Mouse (Mus musculus): ENCODE measurements at regions not wholly inside any gene's neighbourhood (a gene's known extent, or its start where the extent isn't known, plus 50 kb on each side); places are given as distances from the start of the nearest gene placed in this dataset.

DNA sequence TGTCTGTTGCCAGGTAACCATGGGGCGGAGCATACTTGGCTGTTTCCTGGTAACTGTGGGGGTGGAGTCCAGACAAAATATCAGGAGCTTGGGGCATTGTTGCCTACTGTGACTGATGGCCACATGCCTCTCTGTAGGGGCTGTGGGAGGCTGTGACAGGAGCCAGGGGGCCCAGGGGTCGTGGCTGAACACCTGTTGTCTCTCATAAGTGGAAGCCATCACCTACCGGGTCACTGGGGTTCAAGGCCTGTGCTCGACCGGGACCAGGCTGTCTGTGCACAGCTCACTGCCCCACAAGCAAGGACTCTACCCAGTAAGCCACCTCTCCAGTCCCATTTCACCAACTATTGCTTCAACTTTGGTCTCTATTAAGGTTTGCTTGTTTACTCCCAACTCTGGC, 196.4 kb upstream of the Egln3 start:
- Histone ChIP-seq H3K9ac (replicated peaks; ENCODE audit: low read depth, low read length) (no peak overlapping the region), H3K36me3 (ENCODE audit: control insufficient read depth, insufficient read depth, low read length) (no peaks in the 10 kb centered on the region), H3K4me1 (ENCODE audit: control insufficient read depth, insufficient read depth, low read length) (no peaks in the 10 kb centered on the region), H3K27ac (ENCODE audit: low read depth, low read length) (no peak overlapping the region), H3K4me3 (ENCODE audit: low read depth, low read length) (no peak overlapping the region), H3K27me3 (ENCODE audit: control insufficient read depth, insufficient read depth, low read length) (no peaks in the 10 kb centered on the region), H3K4me2 (ENCODE audit: low read depth, low read length) (no peak overlapping the region), H3K9me3 (ENCODE audit: control insufficient read depth, low read length) (no peaks in the 10 kb centered on the region)
- ATAC-seq (ENCODE audit: low read depth), result no peak
- 78% methylated on average over 5 of the region's 5 CpGs for WGBS

DNA sequence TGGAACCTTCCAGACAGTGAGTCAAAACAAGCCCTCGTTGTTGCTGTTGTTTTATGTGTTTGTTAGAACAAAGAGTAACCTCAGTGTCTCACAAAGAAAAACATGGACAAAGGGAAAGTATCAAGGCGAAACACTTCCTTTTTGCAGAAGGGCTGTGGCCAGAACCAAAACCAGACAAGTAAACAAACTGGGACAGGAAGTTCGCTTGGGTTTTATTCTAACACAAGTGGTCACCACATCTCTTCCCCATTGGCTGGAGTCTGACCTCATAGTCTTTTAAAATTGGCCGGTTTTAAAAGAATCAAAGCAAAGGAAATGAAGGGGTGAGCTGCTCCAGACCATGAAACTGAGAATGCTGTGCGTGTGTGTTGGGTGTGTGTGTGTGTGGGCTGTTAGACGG, 194.4 kb upstream of the Egln3 start:
- no peak overlapping the region for H3K4me2 ChIP-seq (ENCODE audit: low read depth, low read length)
- H3K4me1 ChIP-seq (ENCODE audit: control insufficient read depth, insufficient read depth, low read length), result no peaks in the 10 kb centered on the region
- H3K36me3 ChIP-seq (ENCODE audit: control insufficient read depth, insufficient read depth, low read length), result no peaks in the 10 kb centered on the region
- H3K27ac ChIP-seq (ENCODE audit: low read depth, low read length), result no peak overlapping the region
- no peaks in the 10 kb centered on the region for H3K9me3 ChIP-seq (ENCODE audit: control insufficient read depth, low read length)
- 78% methylated on average over 6 of the region's 6 CpGs for WGBS
- ATAC-seq (ENCODE audit: low read depth), result no peak
- H3K4me3 ChIP-seq (ENCODE audit: low read depth, low read length), result no peak overlapping the region
- no peaks in the 10 kb centered on the region for H3K27me3 ChIP-seq (ENCODE audit: control insufficient read depth, insufficient read depth, low read length)
- H3K9ac ChIP-seq (replicated peaks; ENCODE audit: low read depth, low read length), result no peak overlapping the region

DNA sequence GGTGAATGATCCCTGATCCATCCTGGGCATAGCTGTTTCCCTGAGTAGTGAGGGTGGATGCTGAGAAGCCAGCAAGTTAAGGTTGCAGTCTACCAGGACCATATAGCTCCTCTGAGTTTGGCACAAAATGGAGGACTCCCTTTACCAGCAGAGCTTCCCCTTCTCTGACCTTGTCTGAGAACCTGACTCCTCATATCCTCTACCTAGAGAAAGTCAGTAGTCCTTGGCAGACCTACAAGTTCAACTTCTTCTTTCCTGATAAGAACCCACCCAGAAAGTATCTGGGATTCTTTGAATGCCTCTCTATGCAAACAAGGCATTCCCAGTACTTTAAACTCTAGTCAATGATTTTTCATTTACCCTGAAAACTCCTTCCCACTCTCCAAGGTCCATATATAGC, 193.3 kb upstream of the Egln3 start:
- ATAC-seq (ENCODE audit: low read depth), result no peak
- no peaks in the 10 kb centered on the region for H3K9me3 ChIP-seq (ENCODE audit: control insufficient read depth, low read length)
- no peak overlapping the region for H3K4me2 ChIP-seq (ENCODE audit: low read depth, low read length)

DNA sequence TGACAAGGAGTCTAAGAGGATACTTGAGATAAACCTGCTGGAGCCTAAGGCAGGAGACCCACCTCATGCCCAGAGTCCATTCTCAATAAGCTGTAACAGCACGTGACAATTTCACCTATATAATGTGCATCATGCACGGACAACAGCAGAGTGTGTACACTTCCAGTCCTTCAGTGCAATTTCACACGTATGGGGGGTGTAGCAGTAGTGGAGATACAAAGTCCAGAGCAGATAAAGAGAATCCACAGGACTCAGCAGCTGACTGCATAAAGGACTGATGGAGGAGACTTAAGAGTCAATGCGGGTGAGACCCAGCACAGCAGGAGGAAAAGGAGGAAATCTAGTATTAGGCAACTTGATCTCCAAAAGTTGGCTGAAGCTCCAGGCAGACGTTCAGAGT, 192.7 kb upstream of the Egln3 start:
- Histone ChIP-seq H3K27me3 (ENCODE audit: control insufficient read depth, insufficient read depth, low read length) (no peaks in the 10 kb centered on the region), H3K4me1 (ENCODE audit: control insufficient read depth, insufficient read depth, low read length) (no peaks in the 10 kb centered on the region), H3K9ac (replicated peaks; ENCODE audit: low read depth, low read length) (no peak overlapping the region), H3K27ac (ENCODE audit: low read depth, low read length) (no peak overlapping the region), H3K36me3 (ENCODE audit: control insufficient read depth, insufficient read depth, low read length) (no peaks in the 10 kb centered on the region), H3K9me3 (ENCODE audit: control insufficient read depth, low read length) (no peaks in the 10 kb centered on the region), H3K4me2 (ENCODE audit: low read depth, low read length) (no peak overlapping the region), H3K4me3 (ENCODE audit: low read depth, low read length) (no peak overlapping the region)
- WGBS, result 76% methylated on average over 5 of the region's 5 CpGs
- ATAC-seq (ENCODE audit: low read depth), result no peak

More for the DNA sequence above, 193.3 kb upstream of the Egln3 start:
- Histone ChIP-seq H3K27me3 (ENCODE audit: control insufficient read depth, insufficient read depth, low read length) (no peaks in the 10 kb centered on the region), H3K9ac (replicated peaks; ENCODE audit: low read depth, low read length) (no peak overlapping the region), H3K36me3 (ENCODE audit: control insufficient read depth, insufficient read depth, low read length) (no peaks in the 10 kb centered on the region), H3K27ac (ENCODE audit: low read depth, low read length) (no peak overlapping the region), H3K4me1 (ENCODE audit: control insufficient read depth, insufficient read depth, low read length) (no peaks in the 10 kb centered on the region), H3K4me3 (ENCODE audit: low read depth, low read length) (no peak overlapping the region)

DNA sequence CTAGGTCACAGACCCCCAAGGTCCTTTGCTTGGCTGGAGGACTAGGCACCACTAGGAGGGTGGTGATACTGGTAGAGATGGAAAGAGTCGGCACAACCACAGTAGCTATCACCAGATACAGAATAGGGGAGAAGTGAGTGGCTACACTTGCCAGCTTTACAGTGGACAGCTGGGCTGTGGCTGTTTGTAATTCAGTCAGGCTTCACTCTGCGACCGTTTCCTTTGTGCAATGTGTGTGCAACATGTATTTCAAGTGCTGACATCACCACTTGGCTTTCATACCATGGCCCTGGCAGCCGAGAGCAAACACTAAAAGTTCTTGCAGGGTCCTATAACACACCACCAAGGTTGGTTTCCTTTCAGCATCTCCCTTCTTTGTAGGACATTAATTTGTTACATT, 181.7 kb upstream of the Egln3 start:
- Histone ChIP-seq H3K4me1 (ENCODE audit: control insufficient read depth, insufficient read depth, low read length) (no peaks in the 10 kb centered on the region), H3K4me2 (ENCODE audit: low read depth, low read length) (no peak overlapping the region), H3K27ac (ENCODE audit: low read depth, low read length) (no peak overlapping the region), H3K9me3 (ENCODE audit: control insufficient read depth, low read length) (no peaks in the 10 kb centered on the region), H3K9ac (replicated peaks; ENCODE audit: low read depth, low read length) (no peak overlapping the region), H3K36me3 (ENCODE audit: control insufficient read depth, insufficient read depth, low read length) (no peaks in the 10 kb centered on the region), H3K27me3 (ENCODE audit: control insufficient read depth, insufficient read depth, low read length) (no peaks in the 10 kb centered on the region), H3K4me3 (ENCODE audit: low read depth, low read length) (no peak overlapping the region)
- no peak for ATAC-seq (ENCODE audit: low read depth)
- 38% methylated on average over 4 of the region's 4 CpGs for WGBS

DNA sequence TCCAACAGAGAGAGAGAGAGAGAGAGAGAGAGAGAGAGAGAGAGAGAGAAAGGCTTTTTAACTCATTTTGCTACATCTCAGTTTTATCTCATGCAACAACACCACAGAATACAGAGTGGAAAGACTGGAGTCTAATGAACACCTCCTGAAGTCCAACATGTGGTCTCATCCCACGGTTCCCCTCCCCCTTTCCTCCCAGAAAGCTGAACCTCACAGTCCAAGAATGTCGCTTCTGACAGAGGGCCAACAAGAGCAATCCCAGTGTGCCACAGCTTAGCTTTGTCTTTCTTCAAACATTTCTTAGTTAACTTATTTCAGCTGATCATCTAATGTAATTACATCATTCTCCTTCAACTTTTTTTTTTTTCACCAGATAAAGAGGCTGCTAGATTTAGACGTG, 180.5 kb upstream of the Egln3 start:
- no peak overlapping the region for H3K4me2 ChIP-seq (ENCODE audit: low read depth, low read length)
- no peak overlapping the region for H3K9ac ChIP-seq (replicated peaks; ENCODE audit: low read depth, low read length)
- no peak overlapping the region for H3K27ac ChIP-seq (ENCODE audit: low read depth, low read length)
- ATAC-seq (ENCODE audit: low read depth), result no peak
- H3K4me3 ChIP-seq (ENCODE audit: low read depth, low read length), result no peak overlapping the region
- no peaks in the 10 kb centered on the region for H3K27me3 ChIP-seq (ENCODE audit: control insufficient read depth, insufficient read depth, low read length)
- no peaks in the 10 kb centered on the region for H3K4me1 ChIP-seq (ENCODE audit: control insufficient read depth, insufficient read depth, low read length)
- no peaks in the 10 kb centered on the region for H3K9me3 ChIP-seq (ENCODE audit: control insufficient read depth, low read length)
- no peaks in the 10 kb centered on the region for H3K36me3 ChIP-seq (ENCODE audit: control insufficient read depth, insufficient read depth, low read length)
- 76% methylated on average over 3 of the region's 3 CpGs for WGBS

DNA sequence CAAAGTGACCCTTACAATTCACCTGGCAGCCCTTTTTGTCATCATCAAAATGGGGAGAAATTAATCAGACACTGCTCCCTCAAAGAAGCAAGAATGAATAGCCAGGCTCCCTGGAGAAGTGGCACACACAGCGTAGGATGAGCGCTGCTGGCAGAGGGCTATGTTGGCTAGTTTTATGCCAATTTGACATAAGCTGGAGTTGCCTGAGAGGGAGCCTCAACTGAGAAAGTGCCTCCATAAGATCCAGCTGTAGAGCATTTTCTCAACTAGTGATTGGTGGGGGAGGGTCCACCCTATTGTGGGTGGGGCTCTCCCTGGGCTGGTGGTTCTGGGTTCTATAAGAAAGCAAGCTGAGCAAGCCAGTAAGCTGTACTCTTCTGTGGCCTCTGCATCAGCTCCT, 179.3 kb upstream of the Egln3 start:
- no peaks in the 10 kb centered on the region for H3K36me3 ChIP-seq (ENCODE audit: control insufficient read depth, insufficient read depth, low read length)
- H3K9ac ChIP-seq (replicated peaks; ENCODE audit: low read depth, low read length), result no peak overlapping the region
- no peaks in the 10 kb centered on the region for H3K27me3 ChIP-seq (ENCODE audit: control insufficient read depth, insufficient read depth, low read length)
- H3K4me2 ChIP-seq (ENCODE audit: low read depth, low read length), result no peak overlapping the region
- no peaks in the 10 kb centered on the region for H3K9me3 ChIP-seq (ENCODE audit: control insufficient read depth, low read length)
- H3K4me3 ChIP-seq (ENCODE audit: low read depth, low read length), result no peak overlapping the region
- H3K4me1 ChIP-seq (ENCODE audit: control insufficient read depth, insufficient read depth, low read length), result no peaks in the 10 kb centered on the region
- no peak overlapping the region for H3K27ac ChIP-seq (ENCODE audit: low read depth, low read length)
- WGBS, result 96% methylated on average over 2 of the region's 2 CpGs
- no peak for ATAC-seq (ENCODE audit: low read depth)

DNA sequence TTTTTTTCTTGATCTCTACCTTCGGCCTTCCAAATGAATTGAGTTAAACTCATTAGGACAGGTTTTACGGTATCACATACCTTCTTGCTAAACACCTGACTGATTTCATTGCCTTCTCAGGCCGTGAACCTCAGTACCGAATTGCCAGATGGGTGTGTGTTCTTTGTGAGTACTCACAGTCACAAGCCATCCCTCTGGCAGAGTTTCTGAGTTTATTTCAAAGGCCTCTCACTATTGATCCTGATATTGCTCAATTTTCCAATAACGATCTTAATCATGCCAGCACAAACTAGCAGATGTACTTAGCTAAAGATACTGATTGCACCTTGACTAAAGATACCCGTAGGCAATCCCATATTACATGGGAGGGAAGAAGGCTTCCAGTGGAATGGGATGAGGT, 178.4 kb upstream of the Egln3 start:
- ATAC-seq (ENCODE audit: low read depth), result no peak
- 84% methylated on average over 6 of the region's 6 CpGs for WGBS

DNA sequence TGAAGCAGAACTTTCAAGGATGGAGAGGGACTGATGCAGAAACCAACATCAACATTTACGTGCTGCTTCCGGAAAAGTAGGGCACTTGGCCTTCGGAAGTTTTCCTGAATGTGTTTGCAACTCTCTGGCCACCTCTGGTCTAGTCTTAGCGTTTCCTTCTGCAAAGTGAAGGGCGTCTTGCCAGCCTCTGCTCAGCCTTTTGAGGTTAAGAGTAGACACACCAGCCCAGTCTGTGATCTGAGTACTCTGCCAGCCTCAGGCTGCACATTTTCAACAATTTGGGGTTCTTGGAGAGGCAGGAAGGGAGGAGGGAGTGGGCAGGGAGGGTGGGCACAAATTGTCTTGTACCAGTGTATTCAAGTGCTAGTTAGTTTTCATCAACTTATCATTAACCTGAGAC, 176.7 kb upstream of the Egln3 start:
- H3K4me3 ChIP-seq (ENCODE audit: low read depth, low read length), result no peak overlapping the region
- no peaks in the 10 kb centered on the region for H3K27me3 ChIP-seq (ENCODE audit: control insufficient read depth, insufficient read depth, low read length)
- no peaks in the 10 kb centered on the region for H3K4me1 ChIP-seq (ENCODE audit: control insufficient read depth, insufficient read depth, low read length)
- no peak overlapping the region for H3K4me2 ChIP-seq (ENCODE audit: low read depth, low read length)
- H3K9me3 ChIP-seq (ENCODE audit: control insufficient read depth, low read length), result no peaks in the 10 kb centered on the region
- 92% methylated on average over 5 of the region's 5 CpGs for WGBS
- ATAC-seq (ENCODE audit: low read depth), result no peak
- H3K9ac ChIP-seq (replicated peaks; ENCODE audit: low read depth, low read length), result no peak overlapping the region
- no peak overlapping the region for H3K27ac ChIP-seq (ENCODE audit: low read depth, low read length)
- no peaks in the 10 kb centered on the region for H3K36me3 ChIP-seq (ENCODE audit: control insufficient read depth, insufficient read depth, low read length)

More for the DNA sequence above, 178.4 kb upstream of the Egln3 start:
- no peaks in the 10 kb centered on the region for H3K4me1 ChIP-seq (ENCODE audit: control insufficient read depth, insufficient read depth, low read length)
- H3K27ac ChIP-seq (ENCODE audit: low read depth, low read length), result no peak overlapping the region
- H3K4me2 ChIP-seq (ENCODE audit: low read depth, low read length), result no peak overlapping the region
- H3K9ac ChIP-seq (replicated peaks; ENCODE audit: low read depth, low read length), result no peak overlapping the region
- no peaks in the 10 kb centered on the region for H3K27me3 ChIP-seq (ENCODE audit: control insufficient read depth, insufficient read depth, low read length)
- no peaks in the 10 kb centered on the region for H3K36me3 ChIP-seq (ENCODE audit: control insufficient read depth, insufficient read depth, low read length)
- no peak overlapping the region for H3K4me3 ChIP-seq (ENCODE audit: low read depth, low read length)
- no peaks in the 10 kb centered on the region for H3K9me3 ChIP-seq (ENCODE audit: control insufficient read depth, low read length)

DNA sequence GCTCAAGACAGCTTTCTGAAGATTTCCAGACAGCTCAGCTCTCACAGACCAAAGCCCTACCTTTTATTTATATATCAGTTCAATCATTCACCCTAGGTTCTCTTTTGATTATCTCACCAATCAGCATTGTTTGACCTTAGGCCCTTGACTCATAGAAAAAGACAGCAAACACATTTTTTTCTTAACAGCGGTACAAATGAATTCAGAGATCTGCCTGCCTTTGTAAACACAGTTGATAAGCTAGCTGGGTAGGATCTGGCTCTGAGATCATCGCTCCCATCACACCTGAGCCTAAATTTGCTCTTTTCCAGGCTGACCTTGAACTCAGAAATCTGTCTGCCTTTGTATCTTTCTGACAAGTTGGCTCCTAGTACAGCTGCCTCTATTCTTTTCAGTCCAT, 174.9 kb upstream of the Egln3 start:
- H3K9me3 ChIP-seq (ENCODE audit: control insufficient read depth, low read length), result no peaks in the 10 kb centered on the region
- H3K4me3 ChIP-seq (ENCODE audit: low read depth, low read length), result no peak overlapping the region
- H3K27me3 ChIP-seq (ENCODE audit: control insufficient read depth, insufficient read depth, low read length), result no peaks in the 10 kb centered on the region
- no peaks in the 10 kb centered on the region for H3K36me3 ChIP-seq (ENCODE audit: control insufficient read depth, insufficient read depth, low read length)
- H3K4me1 ChIP-seq (ENCODE audit: control insufficient read depth, insufficient read depth, low read length), result no peaks in the 10 kb centered on the region
- H3K9ac ChIP-seq (replicated peaks; ENCODE audit: low read depth, low read length), result no peak overlapping the region
- 89% methylated on average over 2 of the region's 2 CpGs for WGBS
- ATAC-seq (ENCODE audit: low read depth), result no peak
- H3K27ac ChIP-seq (ENCODE audit: low read depth, low read length), result no peak overlapping the region
- no peak overlapping the region for H3K4me2 ChIP-seq (ENCODE audit: low read depth, low read length)
